Mouse (Mus musculus): ENCODE measurements at regions not wholly inside any gene's neighbourhood (a gene's known extent, or its start where the extent isn't known, plus 50 kb on each side); places are given as distances from the start of the nearest gene placed in this dataset.

DNA sequence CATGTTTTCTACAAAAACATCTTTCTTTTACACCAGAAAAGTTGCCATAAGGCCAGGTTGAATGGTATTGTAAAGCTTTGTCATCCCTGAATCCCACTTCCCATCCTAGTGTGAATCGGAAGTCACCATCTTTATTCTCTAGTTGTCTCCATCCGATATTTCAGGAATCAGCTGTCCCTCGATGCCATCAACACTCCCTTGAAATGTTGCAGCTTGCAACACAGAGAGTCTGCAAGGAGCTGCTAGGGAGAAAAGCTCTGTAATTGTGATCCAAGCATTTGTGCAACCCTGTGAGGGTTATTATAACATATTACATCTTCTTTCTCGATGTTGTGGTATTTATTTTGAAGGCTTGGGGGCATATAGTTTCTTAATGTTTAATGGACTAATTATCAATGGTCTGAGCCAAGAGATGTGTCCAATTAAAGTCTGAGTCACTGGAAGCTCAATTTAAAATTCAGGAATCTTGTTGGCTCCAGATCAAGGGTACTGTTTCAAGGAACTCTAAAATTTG is 374.4 kb upstream of the Cd180 start:
- H3K4me1 ChIP-seq (ENCODE audit: control insufficient read depth, insufficient read depth, low read length), result no peaks in the 10 kb centered on the region
- no peak for TF ChIP-seq CTCF (conservative IDR thresholded peaks at IDR 0.05; ENCODE audit: insufficient read depth, insufficient read length, low read depth, low read length)
- DNase-seq, result no peak
- 78% methylated on average over 4 of the region's 4 CpGs for WGBS
- no peak overlapping the region for H3K27ac ChIP-seq (ENCODE audit: insufficient read depth, low read depth, low read length)
- H3K36me3 ChIP-seq (ENCODE audit: control insufficient read depth, insufficient read depth, low read length), result no peaks in the 10 kb centered on the region
- no peak overlapping the region for H3K4me3 ChIP-seq (ENCODE audit: insufficient read depth, low read depth, low read length)
- no peaks in the 10 kb centered on the region for H3K27me3 ChIP-seq (replicated peaks; ENCODE audit: control insufficient read depth, insufficient read depth, low read length)

DNA sequence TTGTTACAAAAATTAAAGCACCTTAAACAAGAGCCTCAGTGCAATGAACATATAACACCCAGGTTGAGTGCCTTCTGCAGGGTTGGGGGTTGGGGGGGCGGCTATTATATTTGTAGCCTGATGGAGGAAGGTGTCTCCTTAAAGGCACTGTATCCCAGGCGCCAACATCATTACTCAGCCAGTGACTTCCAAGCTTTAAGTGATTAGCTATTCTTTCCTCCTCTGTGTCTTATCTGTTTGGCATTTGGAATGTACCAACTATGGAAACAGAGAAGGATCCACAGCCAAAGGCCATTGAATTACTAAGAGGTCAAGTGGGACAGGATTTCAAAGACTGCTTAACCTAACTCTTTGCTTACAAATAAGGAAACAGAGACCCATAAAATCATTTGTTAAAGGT is 373.9 kb upstream of the Cd180 start:
- DNase-seq, result no peak
- no peak overlapping the region for H3K4me3 ChIP-seq (ENCODE audit: insufficient read depth, low read depth, low read length)
- H3K4me1 ChIP-seq (ENCODE audit: control insufficient read depth, insufficient read depth, low read length), result no peaks in the 10 kb centered on the region
- H3K27ac ChIP-seq (ENCODE audit: insufficient read depth, low read depth, low read length), result no peak overlapping the region
- 96% methylated on average over 2 of the region's 2 CpGs for WGBS
- H3K27me3 ChIP-seq (replicated peaks; ENCODE audit: control insufficient read depth, insufficient read depth, low read length), result no peaks in the 10 kb centered on the region
- TF ChIP-seq CTCF (conservative IDR thresholded peaks at IDR 0.05; ENCODE audit: insufficient read depth, insufficient read length, low read depth, low read length) (no peak), POLR2A (IDR thresholded peaks at IDR 0.05; ENCODE audit: low read depth, low read length) (no peak)
- H3K36me3 ChIP-seq (ENCODE audit: control insufficient read depth, insufficient read depth, low read length), result no peaks in the 10 kb centered on the region

DNA sequence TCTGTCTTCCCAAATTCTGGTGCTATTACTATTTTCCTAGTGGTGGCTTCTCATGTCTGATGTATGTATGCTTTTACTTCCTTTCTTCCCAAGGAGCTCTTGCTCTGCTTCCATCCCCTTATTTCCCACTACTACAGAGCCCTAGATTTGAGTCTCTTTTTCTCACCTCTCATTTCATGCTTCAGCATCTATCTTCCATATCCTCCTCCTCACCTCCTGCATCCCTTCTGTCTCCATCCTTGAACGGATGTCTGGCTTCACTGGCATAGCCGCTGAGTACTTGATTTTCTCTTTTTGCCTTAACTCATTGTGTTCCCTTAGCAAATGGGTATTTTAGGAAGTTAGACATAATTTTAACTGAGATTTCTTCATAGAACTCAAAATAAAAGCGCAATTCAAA is 369.5 kb upstream of the Cd180 start:
- 82% methylated on average over 3 of the region's 3 CpGs for WGBS

DNA sequence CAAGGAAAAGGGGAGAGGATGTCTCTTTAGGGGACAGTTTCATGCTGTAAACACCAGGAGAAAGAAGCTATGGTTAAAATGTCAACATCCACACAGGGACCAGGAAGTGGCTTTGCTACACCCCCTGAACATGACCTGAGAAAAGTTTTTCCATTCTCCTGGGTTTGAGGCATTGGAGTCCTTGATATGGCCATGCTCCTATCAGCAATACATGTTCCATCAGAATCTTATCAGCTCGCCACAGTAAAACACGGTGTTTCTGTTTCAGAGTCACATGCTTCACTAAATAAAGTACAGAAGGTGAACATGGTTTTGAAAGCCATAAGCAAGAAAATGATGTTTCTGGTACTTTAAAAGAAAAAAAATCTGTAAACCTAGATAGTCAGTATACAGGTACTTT is 367.4 kb upstream of the Cd180 start:
- no peak for TF ChIP-seq CTCF (conservative IDR thresholded peaks at IDR 0.05; ENCODE audit: insufficient read depth, insufficient read length, low read depth, low read length)
- no peak for TF ChIP-seq POLR2A (IDR thresholded peaks at IDR 0.05; ENCODE audit: low read depth, low read length)
- 76% methylated on average over 2 of the region's 2 CpGs for WGBS
- Histone ChIP-seq H3K4me3 (ENCODE audit: insufficient read depth, low read depth, low read length) (no peak overlapping the region), H3K27ac (ENCODE audit: insufficient read depth, low read depth, low read length) (no peak overlapping the region), H3K36me3 (ENCODE audit: control insufficient read depth, insufficient read depth, low read length) (no peaks in the 10 kb centered on the region), H3K27me3 (replicated peaks; ENCODE audit: control insufficient read depth, insufficient read depth, low read length) (no peaks in the 10 kb centered on the region), H3K4me1 (ENCODE audit: control insufficient read depth, insufficient read depth, low read length) (no peaks in the 10 kb centered on the region)
- DNase-seq, result no peak

More for the DNA sequence above, 369.5 kb upstream of the Cd180 start:
- Histone ChIP-seq H3K27me3 (replicated peaks; ENCODE audit: control insufficient read depth, insufficient read depth, low read length) (no peaks in the 10 kb centered on the region), H3K4me3 (ENCODE audit: insufficient read depth, low read depth, low read length) (no peak overlapping the region), H3K4me1 (ENCODE audit: control insufficient read depth, insufficient read depth, low read length) (no peaks in the 10 kb centered on the region), H3K27ac (ENCODE audit: insufficient read depth, low read depth, low read length) (no peak overlapping the region), H3K36me3 (ENCODE audit: control insufficient read depth, insufficient read depth, low read length) (no peaks in the 10 kb centered on the region)
- no peak for DNase-seq
- TF ChIP-seq CTCF (conservative IDR thresholded peaks at IDR 0.05; ENCODE audit: insufficient read depth, insufficient read length, low read depth, low read length), result no peak
- TF ChIP-seq POLR2A (IDR thresholded peaks at IDR 0.05; ENCODE audit: low read depth, low read length), result no peak

DNA sequence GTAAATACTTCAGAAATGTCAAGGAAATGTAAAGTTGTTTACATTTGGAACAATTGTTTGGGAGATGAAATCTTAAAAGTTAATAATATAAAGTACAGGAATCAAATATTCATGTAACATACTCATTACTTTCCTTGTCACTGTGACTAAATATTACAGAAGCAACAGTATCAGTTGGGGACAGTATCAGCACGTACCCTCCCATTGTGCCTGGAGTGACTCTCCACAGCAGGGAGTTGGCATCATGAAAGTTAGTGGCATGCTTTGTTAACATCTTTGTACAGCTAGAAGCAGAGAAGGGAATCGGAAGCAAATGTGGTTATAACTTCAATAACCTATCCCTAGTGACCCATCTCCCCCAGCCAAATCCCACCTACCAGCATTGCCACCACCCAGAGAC is 366.8 kb upstream of the Cd180 start:
- 94% methylated on average over 2 of the region's 2 CpGs for WGBS
- no peak for DNase-seq
- no peaks in the 10 kb centered on the region for H3K36me3 ChIP-seq (ENCODE audit: control insufficient read depth, insufficient read depth, low read length)
- no peak overlapping the region for H3K27ac ChIP-seq (ENCODE audit: insufficient read depth, low read depth, low read length)
- H3K27me3 ChIP-seq (replicated peaks; ENCODE audit: control insufficient read depth, insufficient read depth, low read length), result no peaks in the 10 kb centered on the region
- no peaks in the 10 kb centered on the region for H3K4me1 ChIP-seq (ENCODE audit: control insufficient read depth, insufficient read depth, low read length)
- TF ChIP-seq CTCF (conservative IDR thresholded peaks at IDR 0.05; ENCODE audit: insufficient read depth, insufficient read length, low read depth, low read length), result no peak
- TF ChIP-seq POLR2A (IDR thresholded peaks at IDR 0.05; ENCODE audit: low read depth, low read length), result no peak
- no peak overlapping the region for H3K4me3 ChIP-seq (ENCODE audit: insufficient read depth, low read depth, low read length)

DNA sequence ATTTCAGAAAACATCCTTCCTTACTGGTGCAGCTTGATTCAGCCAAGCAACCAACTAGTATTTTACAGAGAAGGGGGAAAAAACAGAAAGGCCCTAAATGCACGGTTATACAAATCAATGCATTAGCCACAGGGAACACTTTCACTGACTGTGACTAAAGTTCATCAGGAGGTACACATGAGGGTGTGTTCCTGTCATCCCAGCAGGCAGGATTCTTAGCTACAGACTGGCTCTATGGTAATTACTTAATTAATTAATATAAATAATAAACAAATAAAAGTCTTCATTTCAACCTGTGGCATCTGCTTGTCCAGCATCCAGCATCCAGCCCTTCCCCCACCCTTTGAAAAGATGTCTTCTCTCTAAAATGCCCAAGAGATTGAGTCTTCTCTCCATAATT is 359.7 kb upstream of the Cd180 start:
- no peak for DNase-seq
- no peaks in the 10 kb centered on the region for H3K4me1 ChIP-seq (ENCODE audit: control insufficient read depth, insufficient read depth, low read length)
- no peak overlapping the region for H3K27ac ChIP-seq (ENCODE audit: insufficient read depth, low read depth, low read length)
- H3K27me3 ChIP-seq (replicated peaks; ENCODE audit: control insufficient read depth, insufficient read depth, low read length), result no peaks in the 10 kb centered on the region
- 72% methylated on average over 1 of the region's 1 CpGs for WGBS
- H3K4me3 ChIP-seq (ENCODE audit: insufficient read depth, low read depth, low read length), result no peak overlapping the region
- H3K36me3 ChIP-seq (ENCODE audit: control insufficient read depth, insufficient read depth, low read length), result no peaks in the 10 kb centered on the region
- TF ChIP-seq CTCF (conservative IDR thresholded peaks at IDR 0.05; ENCODE audit: insufficient read depth, insufficient read length, low read depth, low read length) (no peak), POLR2A (IDR thresholded peaks at IDR 0.05; ENCODE audit: low read depth, low read length) (no peak)

DNA sequence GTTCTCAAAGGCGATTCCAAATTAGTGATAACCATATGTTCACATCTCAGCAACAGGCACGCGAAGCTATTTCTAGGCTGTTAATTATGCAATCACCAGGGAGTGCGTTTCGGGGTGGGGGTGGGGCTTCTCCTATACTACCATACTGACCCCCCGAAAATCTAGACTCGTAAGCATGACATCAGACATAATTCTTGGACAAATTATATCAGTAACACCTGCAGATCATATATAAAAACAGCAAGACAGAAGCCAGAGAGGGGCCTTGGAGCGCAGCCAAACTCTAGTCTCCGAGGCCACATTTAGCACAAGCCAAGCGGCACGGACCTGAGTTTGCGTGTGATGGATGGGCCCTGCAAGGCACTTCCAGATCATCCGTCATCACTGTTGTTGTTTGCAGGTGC is 359.2 kb upstream of the Cd180 start:
- Histone ChIP-seq H3K4me3 (ENCODE audit: insufficient read depth, low read depth, low read length) (no peak overlapping the region), H3K27me3 (replicated peaks; ENCODE audit: control insufficient read depth, insufficient read depth, low read length) (no peaks in the 10 kb centered on the region), H3K4me1 (ENCODE audit: control insufficient read depth, insufficient read depth, low read length) (no peaks in the 10 kb centered on the region), H3K27ac (ENCODE audit: insufficient read depth, low read depth, low read length) (no peak overlapping the region), H3K36me3 (ENCODE audit: control insufficient read depth, insufficient read depth, low read length) (no peaks in the 10 kb centered on the region)
- DNase-seq, result peak; percentile 15
- no peak for TF ChIP-seq CTCF (conservative IDR thresholded peaks at IDR 0.05; ENCODE audit: insufficient read depth, insufficient read length, low read depth, low read length)
- no peak for TF ChIP-seq POLR2A (IDR thresholded peaks at IDR 0.05; ENCODE audit: low read depth, low read length)
- 25% methylated on average over 13 of the region's 13 CpGs for WGBS

DNA sequence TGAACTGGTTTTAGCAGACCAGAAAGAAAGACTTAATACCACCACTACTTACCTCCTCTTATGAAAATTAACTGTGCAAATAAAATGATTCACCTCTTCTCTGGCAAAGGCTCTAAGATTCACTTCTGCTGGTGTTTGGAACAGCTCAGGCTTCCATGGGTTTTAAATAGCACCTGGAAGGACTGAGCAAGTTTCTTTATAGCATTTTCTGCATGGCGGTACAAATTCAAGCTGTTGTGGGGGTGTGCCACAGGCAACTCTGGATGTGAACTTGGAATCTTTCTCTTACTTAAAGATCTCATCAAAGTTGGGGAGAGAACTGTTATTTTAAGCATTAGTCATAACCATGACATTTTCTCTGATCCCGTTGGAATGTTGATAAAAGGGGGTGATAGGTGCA is 350.1 kb upstream of the Cd180 start:
- WGBS, result 84% methylated on average over 2 of the region's 2 CpGs
- no peaks in the 10 kb centered on the region for H3K27me3 ChIP-seq (replicated peaks; ENCODE audit: control insufficient read depth, insufficient read depth, low read length)
- TF ChIP-seq POLR2A (IDR thresholded peaks at IDR 0.05; ENCODE audit: low read depth, low read length) (no peak), CTCF (conservative IDR thresholded peaks at IDR 0.05; ENCODE audit: insufficient read depth, insufficient read length, low read depth, low read length) (no peak)

More for the DNA sequence above, 350.1 kb upstream of the Cd180 start:
- H3K4me3 ChIP-seq (ENCODE audit: insufficient read depth, low read depth, low read length), result no peak overlapping the region
- no peaks in the 10 kb centered on the region for H3K4me1 ChIP-seq (ENCODE audit: control insufficient read depth, insufficient read depth, low read length)
- no peaks in the 10 kb centered on the region for H3K36me3 ChIP-seq (ENCODE audit: control insufficient read depth, insufficient read depth, low read length)
- DNase-seq, result no peak
- no peak overlapping the region for H3K27ac ChIP-seq (ENCODE audit: insufficient read depth, low read depth, low read length)
